Mouse (Mus musculus) midbrain, embryonic 16.5 days (tissue): ENCODE measurements around the gene Orai1. TPM values are rescaled to one million over a fixed set of nuclear protein-coding genes. Genes with fewer than 3 reads are reported as not detected.

Experiments
- ATAC-seq: fragments of 200-750 bp; cut with Nextera tagmentation; 2 replicates; pipeline ENCODE4 v1.8.0; 2017; ENCODE audit warnings: moderate TSS enrichment
- H3K27ac ChIP-seq: fragments of 300-500 bp; sonication (generic); 2 replicates; pipeline ENCODE4 v1.5.1; 2014; ENCODE audit warnings: mild to moderate bottlenecking, low read length, mixed read lengths
- H3K27me3 ChIP-seq: fragments of 300-500 bp; sonication (generic); 2 replicates; pipeline ENCODE4 v1.6.1; 2014; ENCODE audit warnings: low read depth, low read length, mixed read lengths; ENCODE audit not compliant: control insufficient read depth, insufficient read depth
- H3K36me3 ChIP-seq: fragments of 300-500 bp; sonication (generic); 2 replicates; pipeline ENCODE4 v1.6.1; 2014; ENCODE audit warnings: mild to moderate bottlenecking, low read length, moderate library complexity, mixed read lengths; ENCODE audit not compliant: control insufficient read depth, insufficient read depth
- H3K4me1 ChIP-seq: fragments of 300-500 bp; sonication (generic); 2 replicates; pipeline ENCODE4 v1.6.1; 2014; ENCODE audit warnings: mild to moderate bottlenecking, low read length, mixed read lengths; ENCODE audit not compliant: control insufficient read depth, insufficient read depth
- H3K4me2 ChIP-seq: fragments of 300-500 bp; sonication (generic); 2 replicates; pipeline ENCODE4 v1.6.1; 2014; ENCODE audit warnings: mild to moderate bottlenecking, low read length, mixed read lengths
- H3K4me3 ChIP-seq: fragments of 300-500 bp; sonication (generic); 2 replicates; pipeline ENCODE4 v1.5.1; 2014; ENCODE audit warnings: low read depth, mild to moderate bottlenecking, low read length, moderate library complexity, mixed read lengths
- H3K9ac ChIP-seq: fragments of 300-500 bp; sonication (generic); 2 replicates; pipeline ENCODE4 v1.6.1; 2014; ENCODE audit warnings: low read depth, low read length, mixed read lengths
- H3K9me3 ChIP-seq: fragments of 300-500 bp; sonication (generic); replicated peaks from 2 replicates; pipeline ENCODE4 v1.6.1; 2014; ENCODE audit warnings: mild to moderate bottlenecking, low read length, mixed read lengths; ENCODE audit not compliant: control insufficient read depth, poor library complexity, severe bottlenecking
- WGBS: fragments of 180-500 bp; shearing (Covaris S2); extraction: QIAGEN DNeasy Blood & Tissue Kit; methylation state at CpG from one replicate; pipeline ENCODE4 v1.1.7; 2014; 5-methylcytosine and 5-hydroxymethylcytosine counted together
- polyA plus RNA-seq: library from polyadenylated mRNA; unstranded; fragments of >200 nt; fragmentation: Nextera tagmentation; extraction: Ambion mirVana; gene quantifications from 2 replicates; pipeline ENCODE4 v1.2.1, GENCODE M21; 2015

Gene Orai1
- polyA plus RNA-seq, 1 experiment from 2014 or later: 10.7 TPM

DNA sequence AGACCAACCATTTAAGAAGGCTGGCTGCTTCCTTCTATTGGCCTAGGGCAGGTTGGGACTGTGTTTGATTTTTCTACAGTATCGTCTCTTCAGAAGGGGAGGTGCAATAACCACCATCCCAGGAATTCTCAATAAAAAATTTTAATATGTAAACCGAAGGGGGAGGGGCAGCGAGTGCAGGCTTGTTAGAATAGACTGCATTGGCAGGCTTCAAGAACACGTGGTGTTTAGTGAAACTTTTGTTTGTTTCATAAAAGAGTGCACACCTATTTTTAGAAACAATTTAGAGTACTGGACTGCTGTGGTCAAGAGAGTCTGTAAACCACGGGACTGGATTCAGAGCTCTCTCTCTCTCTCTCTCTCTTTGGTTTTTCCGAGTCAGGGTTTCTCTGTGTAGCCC lies 8.2 kb downstream of the Orai1 start:
- Histone ChIP-seq H3K4me1 (peaks cover 14% of the 10 kb centered on the region), H3K36me3 (no peaks in the 10 kb centered on the region), H3K4me2 (no peak overlapping the region), H3K9me3 (no peaks in the 10 kb centered on the region), H3K4me3 (no peak overlapping the region), H3K9ac (no peak overlapping the region), H3K27me3 (no peaks in the 10 kb centered on the region), H3K27ac (no peak overlapping the region)
- no peak for ATAC-seq
- WGBS: 85% methylated on average over 6 of the region's 6 CpGs

DNA sequence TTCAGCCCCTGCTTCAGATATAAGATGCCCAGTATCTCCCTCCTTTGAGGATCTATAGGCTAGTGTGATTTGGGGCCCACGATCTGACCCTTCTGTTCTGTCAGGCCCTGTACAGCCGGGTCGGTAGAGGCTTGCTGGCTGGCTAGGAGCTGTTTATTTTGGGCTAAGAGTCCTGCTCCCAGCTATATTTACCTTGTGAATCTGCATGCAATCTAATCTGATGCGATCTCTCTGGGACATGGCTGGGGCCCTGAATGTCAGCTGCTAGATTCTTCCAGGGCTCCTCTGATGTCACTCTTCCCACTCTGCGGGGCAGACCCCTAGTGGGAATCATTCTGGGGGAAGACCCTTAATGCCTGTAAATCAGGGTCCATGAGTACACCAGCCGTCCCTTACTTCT lies 9.4 kb downstream of the Orai1 start:
- no peak overlapping the region for H3K27ac ChIP-seq
- no peak overlapping the region for H3K4me3 ChIP-seq
- 88% methylated on average over 6 of the region's 6 CpGs for WGBS
- no peaks in the 10 kb centered on the region for H3K36me3 ChIP-seq
- H3K9me3 ChIP-seq: no peaks in the 10 kb centered on the region
- no peak overlapping the region for H3K9ac ChIP-seq
- H3K4me1 ChIP-seq: peaks cover 6% of the 10 kb centered on the region
- no peak overlapping the region for H3K4me2 ChIP-seq
- H3K27me3 ChIP-seq: no peaks in the 10 kb centered on the region
- no peak for ATAC-seq

DNA sequence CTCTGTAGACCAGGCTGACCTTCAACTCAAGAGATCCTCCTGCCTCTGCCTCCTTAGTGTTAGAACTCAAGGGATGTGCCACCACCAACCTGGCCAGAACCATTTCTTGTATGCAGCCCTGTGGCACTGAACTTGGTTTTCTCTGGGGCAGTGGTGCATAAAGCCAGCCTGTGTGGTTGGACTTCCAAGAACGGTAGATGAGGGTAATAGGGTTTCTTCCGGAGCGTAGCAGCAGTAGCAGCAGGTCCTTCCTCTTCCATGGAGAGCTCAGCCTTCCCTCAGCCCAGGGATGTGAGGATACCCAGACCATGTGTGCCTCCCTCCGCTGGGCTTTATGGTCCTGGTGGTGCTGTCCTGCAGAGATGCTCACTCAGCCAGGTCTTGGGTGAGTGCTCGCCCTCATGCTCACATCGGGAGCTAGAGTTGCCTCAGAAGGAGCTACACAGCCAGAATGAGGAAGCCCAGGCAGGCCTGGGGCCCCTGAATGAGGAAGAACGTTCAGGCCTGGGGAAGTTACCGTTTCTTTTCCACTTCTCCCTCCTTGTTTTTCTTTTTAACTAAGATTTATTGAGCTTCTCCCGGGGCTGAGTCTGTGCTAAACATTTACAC lies 10.2 kb downstream of the Orai1 start:
- Histone ChIP-seq H3K4me1 (no peaks in the 10 kb centered on the region; the same call in 1 of the 2 replicates), H3K9ac (no peak overlapping the region), H3K4me2 (no peak overlapping the region), H3K4me3 (no peak overlapping the region), H3K36me3 (no peaks in the 10 kb centered on the region), H3K9me3 (no peaks in the 10 kb centered on the region), H3K27me3 (no peaks in the 10 kb centered on the region), H3K27ac (no peak overlapping the region)
- ATAC-seq: no peak
- 88% methylated on average over 9 of the region's 9 CpGs for WGBS

DNA sequence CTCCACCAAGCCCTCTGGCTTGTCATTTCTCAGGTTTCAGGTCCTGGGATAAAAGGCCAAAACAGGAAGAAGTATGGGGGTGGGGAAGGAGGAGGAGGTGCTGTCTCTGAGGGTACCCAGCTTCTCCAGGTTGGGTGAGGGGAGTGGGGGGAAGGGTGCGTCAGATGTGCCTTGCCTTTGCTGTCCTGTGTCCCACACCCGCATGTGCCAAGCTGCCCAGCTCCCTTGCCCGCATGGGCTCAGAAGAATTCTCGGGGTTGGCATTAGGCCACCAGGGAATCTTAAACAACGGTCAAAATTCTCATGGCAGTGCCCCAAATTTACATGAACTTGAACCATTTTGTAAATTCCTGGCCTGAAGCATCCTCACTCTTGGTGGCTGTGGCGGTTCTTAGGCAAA lies 11.5 kb downstream of the Orai1 start:
- WGBS: 71% methylated on average over 6 of the region's 6 CpGs
- H3K27me3 ChIP-seq: no peaks in the 10 kb centered on the region
- no peak overlapping the region for H3K27ac ChIP-seq
- no peak overlapping the region for H3K4me3 ChIP-seq
- no peak for ATAC-seq
- no peak overlapping the region for H3K4me2 ChIP-seq
- H3K4me1 ChIP-seq: no peaks in the 10 kb centered on the region; the same call in 1 of the 2 replicates
- no peak overlapping the region for H3K9ac ChIP-seq
- H3K36me3 ChIP-seq: peaks cover 3% of the 10 kb centered on the region; the same call in 1 of the 2 replicates
- H3K9me3 ChIP-seq: no peaks in the 10 kb centered on the region

DNA sequence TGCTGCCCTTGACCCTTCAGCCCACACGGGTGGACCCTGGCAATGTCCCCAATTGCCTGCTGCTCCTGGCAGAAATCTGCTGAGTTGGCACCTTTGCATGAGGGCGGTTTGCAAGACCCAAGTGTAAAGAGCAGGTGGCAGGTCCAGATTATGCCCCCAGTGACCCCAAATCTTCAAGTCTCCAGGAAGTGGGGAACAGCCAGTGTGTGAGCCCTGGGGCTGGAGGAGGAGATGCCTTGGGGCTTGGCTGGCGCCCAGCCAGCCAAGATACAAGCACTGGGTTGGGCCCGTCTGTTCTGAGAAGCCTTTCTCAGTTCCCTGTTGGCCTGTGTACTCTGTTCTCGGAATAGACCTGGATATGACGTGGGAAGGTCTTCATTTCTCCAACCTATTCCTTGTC lies 12.6 kb downstream of the Orai1 start:
- Histone ChIP-seq H3K4me1 (no peaks in the 10 kb centered on the region; the same call in 1 of the 2 replicates), H3K9me3 (no peaks in the 10 kb centered on the region), H3K4me3 (no peak overlapping the region), H3K9ac (no peak overlapping the region), H3K27me3 (no peaks in the 10 kb centered on the region), H3K27ac (no peak overlapping the region), H3K4me2 (no peak overlapping the region), H3K36me3 (peaks cover 3% of the 10 kb centered on the region; the same call in 1 of the 2 replicates)
- no peak for ATAC-seq
- 73% methylated on average over 6 of the region's 6 CpGs for whole genome bisulfite sequencing

DNA sequence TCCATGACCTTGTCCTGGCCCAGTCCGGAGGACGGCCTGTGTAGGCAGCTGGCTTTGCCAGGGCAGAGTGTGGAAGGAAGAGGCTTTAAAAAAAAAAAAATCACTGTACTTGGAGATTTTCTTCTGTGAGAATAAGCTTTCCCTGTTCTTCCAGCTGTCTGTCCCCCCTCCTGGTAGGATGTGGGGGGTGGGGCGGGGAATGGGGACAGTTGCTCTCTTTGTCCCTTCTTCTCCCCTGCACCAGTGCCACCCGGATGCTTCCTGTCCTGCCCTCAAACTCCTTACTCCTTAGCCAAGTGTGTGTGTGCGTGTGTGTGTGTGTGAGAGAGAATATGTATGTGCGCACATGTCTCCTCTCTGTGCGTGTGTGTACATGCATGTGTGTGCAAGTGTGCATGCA lies 14.9 kb downstream of the Orai1 start:
- H3K4me3 ChIP-seq: no peak overlapping the region
- no peak overlapping the region for H3K4me2 ChIP-seq
- ATAC-seq: no peak
- H3K27me3 ChIP-seq: no peaks in the 10 kb centered on the region
- H3K9ac ChIP-seq: no peak overlapping the region
- H3K4me1 ChIP-seq: no peaks in the 10 kb centered on the region; the same call in 1 of the 2 replicates
- H3K9me3 ChIP-seq: no peaks in the 10 kb centered on the region
- peaks cover 3% of the 10 kb centered on the region; the same call in 1 of the 2 replicates for H3K36me3 ChIP-seq
- no peak overlapping the region for H3K27ac ChIP-seq
- 84% methylated on average over 7 of the region's 7 CpGs for WGBS

DNA sequence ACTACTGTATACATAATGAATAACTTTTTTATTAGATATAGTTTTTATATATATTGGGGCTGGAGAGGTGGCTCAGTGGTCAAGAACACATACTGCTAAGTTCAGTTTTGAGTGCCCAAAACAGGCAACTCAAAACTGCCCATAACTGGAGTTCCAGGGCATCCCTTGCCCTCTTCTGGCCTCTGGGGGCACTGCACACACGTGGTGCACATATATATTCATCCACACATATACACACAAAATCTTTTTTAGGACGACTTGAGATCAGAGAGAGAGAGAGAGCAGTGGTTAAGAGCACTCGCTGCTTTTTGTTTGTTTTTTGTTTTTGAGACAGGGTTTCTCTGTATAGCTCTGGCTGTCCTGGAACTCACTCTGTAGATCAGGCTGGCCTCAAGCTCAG lies 16.4 kb downstream of the Orai1 start:
- Histone ChIP-seq H3K27ac (no peak overlapping the region), H3K9me3 (no peaks in the 10 kb centered on the region), H3K36me3 (peaks cover 3% of the 10 kb centered on the region; the same call in 1 of the 2 replicates), H3K27me3 (no peaks in the 10 kb centered on the region), H3K4me1 (no peaks in the 10 kb centered on the region; the same call in 1 of the 2 replicates), H3K4me2 (no peak overlapping the region), H3K4me3 (no peak overlapping the region), H3K9ac (no peak overlapping the region)
- 87% methylated on average over 3 of the region's 3 CpGs for WGBS
- ATAC-seq: no peak

DNA sequence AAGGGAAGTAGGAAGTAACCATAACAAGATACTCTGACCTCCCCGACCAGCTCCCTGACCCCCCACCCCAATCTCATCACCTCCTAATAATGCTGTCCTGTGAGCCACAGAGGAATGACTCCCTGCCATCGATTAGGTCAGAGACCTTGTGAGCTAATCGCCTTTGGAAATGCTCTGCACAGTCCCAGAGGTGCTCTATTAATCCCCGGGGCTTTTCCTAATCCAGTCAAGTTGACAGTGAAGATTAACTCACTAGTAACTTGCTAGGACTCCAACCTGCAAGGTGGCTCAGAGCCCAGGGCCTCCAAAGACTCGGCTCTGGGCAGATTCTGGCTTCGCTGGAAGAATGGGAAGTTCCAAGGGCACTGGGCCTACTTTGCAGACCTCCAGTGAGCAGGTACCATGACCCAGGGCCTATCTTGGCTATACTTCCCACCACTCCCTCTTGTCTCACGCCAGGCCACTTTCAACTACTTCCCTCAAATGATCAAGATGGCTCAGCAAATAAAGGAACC lies 18.8 kb downstream of the Orai1 start:
- H3K9ac ChIP-seq: no peak overlapping the region
- ATAC-seq: no peak
- H3K36me3 ChIP-seq: peaks cover 3% of the 10 kb centered on the region; the same call in 1 of the 2 replicates
- H3K4me2 ChIP-seq: no peak overlapping the region
- H3K9me3 ChIP-seq: no peaks in the 10 kb centered on the region
- 56% methylated on average over 7 of the region's 7 CpGs for WGBS
- no peaks in the 10 kb centered on the region for H3K4me1 ChIP-seq
- no peak overlapping the region for H3K27ac ChIP-seq
- H3K27me3 ChIP-seq: no peaks in the 10 kb centered on the region
- no peak overlapping the region for H3K4me3 ChIP-seq

DNA sequence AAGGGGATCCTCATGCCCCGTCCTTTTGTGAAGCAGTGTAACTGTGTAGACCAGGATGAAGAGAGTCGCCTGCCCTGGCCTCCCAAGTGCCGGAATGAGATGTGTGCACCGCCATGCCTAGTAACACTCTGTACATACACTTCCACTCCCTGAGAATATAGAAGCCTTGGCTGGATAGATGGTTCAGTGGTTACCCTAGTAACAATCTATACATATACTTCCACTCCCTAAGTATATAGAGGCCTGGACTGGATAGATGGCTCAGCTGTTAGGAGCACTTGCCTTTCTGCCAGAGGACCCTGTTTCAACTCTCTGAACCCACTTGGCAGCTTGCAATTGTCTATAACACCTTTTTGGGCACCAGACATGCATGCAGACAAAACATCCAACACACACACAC lies 20.2 kb downstream of the Orai1 start:
- no peak overlapping the region for H3K27ac ChIP-seq
- whole genome bisulfite sequencing: 89% methylated on average over 4 of the region's 4 CpGs
- 0 out of 2 replicates have a peak, but pooled peaks cover 2% of the 10 kb centered on the region for H3K27me3 ChIP-seq
- H3K4me3 ChIP-seq: no peak overlapping the region
- H3K9me3 ChIP-seq: no peaks in the 10 kb centered on the region
- H3K36me3 ChIP-seq: peaks cover 3% of the 10 kb centered on the region; the same call in 1 of the 2 replicates
- H3K9ac ChIP-seq: no peak overlapping the region
- no peak for ATAC-seq
- no peak overlapping the region for H3K4me2 ChIP-seq
- H3K4me1 ChIP-seq: no peaks in the 10 kb centered on the region
